Mouse (Mus musculus): ENCODE measurements around the gene Inpp5k. TPM values are rescaled to one million over a fixed set of nuclear protein-coding genes. Genes with fewer than 3 reads are reported as not detected.

Gene Inpp5k
- polyA plus RNA-seq (2012; fragmentation: generic; extraction: Trizol), result 20.7 TPM

DNA sequence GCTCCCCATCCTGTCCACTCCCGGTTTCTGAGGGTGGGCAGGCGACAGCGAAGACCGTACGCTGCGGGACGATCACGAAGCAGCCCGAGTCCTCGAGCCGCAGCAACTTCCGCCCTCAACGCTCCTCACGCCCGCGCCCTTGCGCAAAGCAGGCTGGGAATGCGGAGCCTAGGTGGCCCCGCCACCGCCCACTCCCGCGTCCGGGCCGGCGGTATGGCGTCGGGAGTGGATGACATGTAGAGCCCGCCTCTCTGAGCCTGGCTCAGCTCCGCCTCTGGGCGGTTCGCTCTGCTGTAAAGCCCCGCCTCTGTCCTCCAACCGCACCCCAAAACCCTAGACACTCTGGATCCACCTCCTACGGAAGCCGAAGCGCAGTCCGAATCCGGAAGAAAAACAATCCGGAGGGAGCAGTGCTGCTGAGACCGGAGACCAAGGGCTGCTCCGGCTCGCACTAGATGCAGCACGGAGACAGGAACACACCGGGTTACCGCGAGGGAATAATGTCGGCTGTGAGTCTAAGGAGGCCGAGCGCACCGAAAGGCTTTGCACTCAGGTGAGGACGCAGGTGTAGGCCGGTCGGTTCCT, at the start of gene Inpp5k:
Gene Inpp5k, plus strand, starts transcription at position 344 of the 585 bp plus-strand sequence.
- Histone ChIP-seq H3K4me2 (ENCODE audit: low read depth) (peak within 1 kb of the TSS; percentile 96), H3ac (ENCODE audit: control insufficient read depth, insufficient read length) (peak within 1 kb of the TSS; percentile 69), H3K79me2 (ENCODE audit: control insufficient read depth, insufficient read depth) (no peaks in the 10 kb centered on the region), H3K36me3 (ENCODE audit: control insufficient read depth, insufficient read depth) (peaks cover 9% of the 10 kb centered on the region), H3K27me3 (ENCODE audit: control insufficient read depth, insufficient read depth, insufficient read length) (no peaks in the 10 kb centered on the region), H3K4me3 (peak within 1 kb of the TSS; percentile 76)
- peak; percentile 31 for TF ChIP-seq SRF (IDR thresholded peaks at IDR 0.05; ENCODE audit: control insufficient read depth, insufficient read length, low read depth)
- no peak for TF ChIP-seq TCF12 (IDR thresholded peaks at IDR 0.05; ENCODE audit: insufficient read depth, poor library complexity, severe bottlenecking)
- no peak for TF ChIP-seq TCF3 (IDR thresholded peaks at IDR 0.05; ENCODE audit: insufficient read length, low read depth)
- TF ChIP-seq E2F4 (IDR thresholded peaks at IDR 0.05; ENCODE audit: insufficient read depth), result peak; percentile 7
- peak; percentile 93 for TF ChIP-seq POLR2A (IDR thresholded peaks at IDR 0.05; ENCODE audit: insufficient read length, low read depth)
- peak in 1 of 3 experiments; percentile 24 for TF ChIP-seq MYOG (IDR thresholded peaks at IDR 0.05; ENCODE audit: control insufficient read depth in 1 of 3, insufficient read depth in 1 of 3, insufficient read length in 2 of 3, low read depth in 2 of 3)
- no peak for TF ChIP-seq USF1 (IDR thresholded peaks at IDR 0.05; ENCODE audit: low read depth)
- peak in 1 of 3 experiments; percentile 31 for TF ChIP-seq MYOD1 (IDR thresholded peaks at IDR 0.05; ENCODE audit: control insufficient read depth in 1 of 3, insufficient read length in 2 of 3, low read depth in 2 of 3)
- TF ChIP-seq MAX (IDR thresholded peaks at IDR 0.05; ENCODE audit: low read depth), result no peak
- no peak for TF ChIP-seq CEBPB (IDR thresholded peaks at IDR 0.05; ENCODE audit: insufficient read depth, poor library complexity, severe bottlenecking)
- TF ChIP-seq REST (IDR thresholded peaks at IDR 0.05; ENCODE audit: insufficient read depth, insufficient read length), result peak; percentile 16
- peak; percentile 99 for TF ChIP-seq POLR2AphosphoS2 (IDR thresholded peaks at IDR 0.05; ENCODE audit: insufficient read length, low read depth)

- Histone ChIP-seq H3K4me3 (no peak overlapping the region), H3K4me2 (ENCODE audit: low read depth) (no peak overlapping the region), H3K79me2 (ENCODE audit: control insufficient read depth, insufficient read depth) (no peaks in the 10 kb centered on the region), H3K27me3 (ENCODE audit: control insufficient read depth, insufficient read depth, insufficient read length) (no peaks in the 10 kb centered on the region), H3ac (ENCODE audit: control insufficient read depth, insufficient read length) (no peak overlapping the region), H3K36me3 (ENCODE audit: control insufficient read depth, insufficient read depth) (no peaks in the 10 kb centered on the region)
- TF ChIP-seq TCF3 (IDR thresholded peaks at IDR 0.05; ENCODE audit: insufficient read length, low read depth), result no peak
- TF ChIP-seq MYOG (IDR thresholded peaks at IDR 0.05; ENCODE audit: control insufficient read depth in 1 of 3, insufficient read depth in 1 of 3, insufficient read length in 2 of 3, low read depth in 2 of 3), result no peak
- TF ChIP-seq REST (IDR thresholded peaks at IDR 0.05; ENCODE audit: insufficient read depth, insufficient read length), result no peak
- no peak for TF ChIP-seq MYOD1 (IDR thresholded peaks at IDR 0.05; ENCODE audit: control insufficient read depth in 1 of 3, insufficient read length in 2 of 3, low read depth in 2 of 3)
These were observed 49.2 kb upstream of the Inpp5k start for GRCm38 (mm10) chr11:75581495-75582149.

- Histone ChIP-seq H3K36me3 (ENCODE audit: control insufficient read depth, insufficient read depth) (no peaks in the 10 kb centered on the region), H3K4me3 (no peak overlapping the region), H3K4me2 (ENCODE audit: low read depth) (no peak overlapping the region), H3K27me3 (ENCODE audit: control insufficient read depth, insufficient read depth, insufficient read length) (no peaks in the 10 kb centered on the region), H3K79me2 (ENCODE audit: control insufficient read depth, insufficient read depth) (peaks cover 2% of the 10 kb centered on the region), H3ac (ENCODE audit: control insufficient read depth, insufficient read length) (no peak overlapping the region)
- no peak for TF ChIP-seq TCF3 (IDR thresholded peaks at IDR 0.05; ENCODE audit: insufficient read length, low read depth)
- no peak for TF ChIP-seq TCF12 (IDR thresholded peaks at IDR 0.05; ENCODE audit: insufficient read depth, poor library complexity, severe bottlenecking)
- TF ChIP-seq POLR2A (IDR thresholded peaks at IDR 0.05; ENCODE audit: insufficient read length, low read depth), result no peak
- TF ChIP-seq CEBPB (IDR thresholded peaks at IDR 0.05; ENCODE audit: insufficient read depth, poor library complexity, severe bottlenecking), result no peak
- no peak for TF ChIP-seq MYOD1 (IDR thresholded peaks at IDR 0.05; ENCODE audit: control insufficient read depth in 1 of 3, insufficient read length in 2 of 3, low read depth in 2 of 3)
- TF ChIP-seq POLR2AphosphoS2 (IDR thresholded peaks at IDR 0.05; ENCODE audit: insufficient read length, low read depth), result no peak
- no peak for TF ChIP-seq REST (IDR thresholded peaks at IDR 0.05; ENCODE audit: insufficient read depth, insufficient read length)
- TF ChIP-seq MAX (IDR thresholded peaks at IDR 0.05; ENCODE audit: low read depth), result no peak
- TF ChIP-seq E2F4 (IDR thresholded peaks at IDR 0.05; ENCODE audit: insufficient read depth), result no peak
- no peak for TF ChIP-seq MYOG (IDR thresholded peaks at IDR 0.05; ENCODE audit: control insufficient read depth in 1 of 3, insufficient read depth in 1 of 3, insufficient read length in 2 of 3, low read depth in 2 of 3)
- TF ChIP-seq USF1 (IDR thresholded peaks at IDR 0.05; ENCODE audit: low read depth), result no peak
These were observed 47.3 kb upstream of the Inpp5k start for GRCm38 (mm10) chr11:75583521-75583920.

GRCm38 (mm10) chr11:75585061-75585460, 45.7 kb upstream of the Inpp5k start:
- no peak for TF ChIP-seq SRF (IDR thresholded peaks at IDR 0.05; ENCODE audit: control insufficient read depth, insufficient read length, low read depth)
- no peak for TF ChIP-seq REST (IDR thresholded peaks at IDR 0.05; ENCODE audit: insufficient read depth, insufficient read length)
- no peak for TF ChIP-seq TCF3 (IDR thresholded peaks at IDR 0.05; ENCODE audit: insufficient read length, low read depth)
- TF ChIP-seq CEBPB (IDR thresholded peaks at IDR 0.05; ENCODE audit: insufficient read depth, poor library complexity, severe bottlenecking), result no peak
- TF ChIP-seq POLR2A (IDR thresholded peaks at IDR 0.05; ENCODE audit: insufficient read length, low read depth), result no peak
- no peak for TF ChIP-seq MYOD1 (IDR thresholded peaks at IDR 0.05; ENCODE audit: control insufficient read depth in 1 of 3, insufficient read length in 2 of 3, low read depth in 2 of 3)
- no peak for TF ChIP-seq MAX (IDR thresholded peaks at IDR 0.05; ENCODE audit: low read depth)
- no peak for TF ChIP-seq POLR2AphosphoS2 (IDR thresholded peaks at IDR 0.05; ENCODE audit: insufficient read length, low read depth)
- no peak for TF ChIP-seq MYOG (IDR thresholded peaks at IDR 0.05; ENCODE audit: control insufficient read depth in 1 of 3, insufficient read depth in 1 of 3, insufficient read length in 2 of 3, low read depth in 2 of 3)
- no peak for TF ChIP-seq E2F4 (IDR thresholded peaks at IDR 0.05; ENCODE audit: insufficient read depth)
- TF ChIP-seq TCF12 (IDR thresholded peaks at IDR 0.05; ENCODE audit: insufficient read depth, poor library complexity, severe bottlenecking), result no peak
- no peak for TF ChIP-seq USF1 (IDR thresholded peaks at IDR 0.05; ENCODE audit: low read depth)
- H3K79me2 ChIP-seq (ENCODE audit: control insufficient read depth, insufficient read depth), result peaks cover 18% of the 10 kb centered on the region
- H3K27me3 ChIP-seq (ENCODE audit: control insufficient read depth, insufficient read depth, insufficient read length), result no peaks in the 10 kb centered on the region
- no peaks in the 10 kb centered on the region for H3K36me3 ChIP-seq (ENCODE audit: control insufficient read depth, insufficient read depth)
- H3ac ChIP-seq (ENCODE audit: control insufficient read depth, insufficient read length), result no peak overlapping the region
- H3K4me3 ChIP-seq, result no peak overlapping the region
- H3K4me2 ChIP-seq (ENCODE audit: low read depth), result no peak overlapping the region
